Mouse (Mus musculus) erythroblast, embryonic 14.5 days (primary cell): Measurements from ENCODE around the gene Fam210b. TPM values are rescaled to one million over a fixed set of nuclear protein-coding genes. Genes with fewer than 3 reads are reported as not detected.
"Not testable (repeated sequence)": the region's sequence is repeated elsewhere in the genome, so short reads cannot be mapped to it uniquely, and the experiment has no call there.

Experiments
- H3K27me3 ChIP-seq: 2 replicates; pipeline ENCODE4 v1.6.1; 2012; ENCODE audit warnings: inconsistent platforms; ENCODE audit not compliant: control insufficient read depth
- H3K36me3 ChIP-seq: 2 replicates; pipeline ENCODE4 v1.6.1; 2012; ENCODE audit warnings: mild to moderate bottlenecking, inconsistent platforms; ENCODE audit not compliant: control insufficient read depth
- H3K4me1 ChIP-seq: 2 replicates; pipeline ENCODE4 v1.6.1; 2012; ENCODE audit warnings: inconsistent platforms; ENCODE audit not compliant: control insufficient read depth
- H3K4me3 ChIP-seq: replicated peaks from 2 replicates; pipeline ENCODE3; 2012; ENCODE audit warnings: moderate library complexity, mild to moderate bottlenecking, inconsistent platforms
- H3K9me3 ChIP-seq: 2 replicates; pipeline ENCODE4 v1.6.1; 2012; ENCODE audit warnings: low read length, inconsistent platforms, mixed read lengths; ENCODE audit not compliant: control insufficient read depth
- GATA1 ChIP-seq: IDR thresholded peaks from 2 replicates; pipeline ENCODE4 v1.6.1; 2012; ENCODE audit warnings: low read length, inconsistent platforms, mixed read lengths
- TAL1 ChIP-seq: IDR thresholded peaks from 3 replicates; pipeline ENCODE4 v1.6.1; 2012; ENCODE audit warnings: low read length, inconsistent platforms, mixed read lengths
- polyA plus RNA-seq: library from polyadenylated mRNA; stranded (reverse); fragments of >175 nt; gene quantifications from 2 replicates; pipeline ENCODE4 v1.2.3, GENCODE M21; 2012

Gene Fam210b
- 35.0 and 48.5 TPM in 2 replicates for polyA plus RNA-seq

DNA sequence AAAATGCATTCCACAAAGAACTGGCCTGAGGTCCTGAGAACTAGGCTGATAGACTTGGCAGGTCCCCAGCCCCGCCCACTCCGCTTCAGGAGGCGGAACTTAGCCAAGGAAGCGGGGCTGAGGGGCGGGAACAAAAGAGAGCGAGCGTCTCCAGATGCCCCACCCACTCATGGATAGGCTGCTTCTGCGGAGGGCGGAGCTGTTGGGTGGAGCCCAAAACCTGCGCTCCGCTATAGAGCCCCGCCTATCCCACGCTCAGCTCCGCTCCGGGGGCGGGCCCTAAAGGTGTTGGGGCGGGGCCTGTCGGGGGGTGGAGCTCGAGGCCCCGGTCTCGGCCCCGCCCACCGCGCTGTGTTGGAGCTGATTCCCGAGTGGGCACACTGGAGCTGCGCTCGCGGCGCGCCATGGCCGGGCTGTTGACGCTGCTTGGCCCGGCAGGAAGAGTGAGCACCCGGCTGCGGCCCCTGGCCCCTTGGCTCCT, at the start of gene Fam210b:
TSS of gene Fam210b (plus strand) at position 308 of the 481 bp plus-strand sequence.
- H3K27me3 ChIP-seq, result peaks cover 17% of the 10 kb centered on the region
- H3K9me3 ChIP-seq, result no peaks in the 10 kb centered on the region; the same call in 1 of the 2 replicates
- H3K4me3 ChIP-seq, result peak within 1 kb of the TSS; percentile 86
- H3K4me1 ChIP-seq, result peaks cover 51% of the 10 kb centered on the region
- TF ChIP-seq GATA1, result no peak
- no peak for TF ChIP-seq TAL1
- peaks cover 43% of the 10 kb centered on the region for H3K36me3 ChIP-seq

DNA sequence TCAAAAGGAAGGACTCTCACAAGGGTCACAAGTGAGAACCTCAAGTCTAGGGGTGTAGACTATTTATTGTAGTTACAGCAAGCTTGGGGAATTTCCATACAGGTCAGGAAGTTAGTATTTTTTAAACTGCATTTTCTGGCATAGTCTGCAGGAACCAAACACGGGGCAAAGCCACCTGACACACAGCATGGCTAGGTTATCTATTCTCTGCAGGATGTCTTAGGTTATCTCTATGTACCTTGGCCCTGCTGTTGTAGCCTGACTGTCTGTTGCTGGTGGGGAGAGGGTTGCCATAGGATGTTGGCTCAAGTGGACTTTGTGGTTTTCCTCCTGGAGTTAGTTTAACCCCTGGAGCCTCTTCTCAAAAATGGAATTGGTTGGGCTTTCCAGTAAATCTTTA, 47.3 kb upstream of the Fam210b start:
- Histone ChIP-seq H3K9me3 (peaks cover 4% of the 10 kb centered on the region), H3K4me3 (peak overlapping the region; percentile 38), H3K36me3 (no peaks in the 10 kb centered on the region), H3K27me3 (peaks cover 21% of the 10 kb centered on the region), H3K4me1 (peaks cover 67% of the 10 kb centered on the region)
- TF ChIP-seq GATA1 (peak; percentile 81), TAL1 (peak; percentile 84)

DNA sequence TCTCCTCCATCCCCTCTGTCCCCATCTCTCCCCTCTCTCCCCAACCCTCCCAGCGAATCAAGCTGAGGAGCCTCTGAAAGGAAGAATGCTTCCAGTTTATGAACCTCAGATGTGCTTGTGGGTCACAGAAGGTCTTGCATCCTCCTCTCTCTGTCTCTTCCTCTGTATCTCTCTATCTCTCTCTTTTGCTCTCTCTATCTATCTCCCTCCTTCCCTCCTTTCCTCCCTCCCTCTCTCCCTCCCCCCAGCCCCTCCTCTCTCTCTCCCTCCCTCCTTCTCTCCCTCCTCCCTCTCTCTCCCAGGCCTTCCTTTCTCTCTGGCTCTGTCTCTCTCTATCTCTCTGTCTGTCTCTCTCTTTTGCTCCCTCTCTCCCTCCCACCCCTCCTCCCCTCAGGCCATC, 46.8 kb upstream of the Fam210b start:
- H3K36me3 ChIP-seq, result no peaks in the 10 kb centered on the region
- H3K4me3 ChIP-seq, result peak overlapping the region; percentile 38
- no peak for TF ChIP-seq GATA1
- TF ChIP-seq TAL1, result no peak
- peaks cover 67% of the 10 kb centered on the region for H3K4me1 ChIP-seq
- H3K27me3 ChIP-seq, result peaks cover 21% of the 10 kb centered on the region
- H3K9me3 ChIP-seq, result peaks cover 4% of the 10 kb centered on the region

GRCm38 (mm10) chr2:172299126-172299921, 46.0 kb upstream of the Fam210b start:
- H3K36me3 ChIP-seq, result no peaks in the 10 kb centered on the region
- H3K4me1 ChIP-seq, result peaks cover 61% of the 10 kb centered on the region
- no peak for TF ChIP-seq TAL1
- no peak for TF ChIP-seq GATA1
- no peak overlapping the region for H3K4me3 ChIP-seq
- H3K9me3 ChIP-seq, result peaks cover 4% of the 10 kb centered on the region
- peaks cover 23% of the 10 kb centered on the region for H3K27me3 ChIP-seq

DNA sequence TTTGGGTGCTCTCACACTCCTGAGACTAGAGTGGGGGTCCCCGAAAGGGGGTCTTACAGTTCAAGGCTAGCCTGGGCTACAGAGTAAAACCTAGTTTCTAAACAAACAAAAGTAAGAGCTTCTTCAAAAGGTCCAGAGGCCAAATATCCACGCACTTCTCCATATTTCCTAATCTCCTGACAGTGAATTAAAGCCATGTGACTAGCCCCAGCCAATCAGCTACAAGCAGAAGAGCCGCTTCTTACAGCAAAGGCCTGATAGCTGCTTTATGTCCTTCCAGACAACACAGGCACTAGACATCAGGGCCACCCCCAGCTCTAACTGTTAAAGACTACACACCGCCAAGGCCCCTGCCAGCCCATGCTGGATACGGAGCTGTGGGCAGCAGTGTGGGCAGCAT, 43.0 kb upstream of the Fam210b start:
- H3K4me3 ChIP-seq, result no peak overlapping the region
- peaks cover 40% of the 10 kb centered on the region for H3K4me1 ChIP-seq
- H3K9me3 ChIP-seq, result no peaks in the 10 kb centered on the region
- TF ChIP-seq TAL1 (no peak), GATA1 (no peak)
- H3K36me3 ChIP-seq, result no peaks in the 10 kb centered on the region
- peaks cover 26% of the 10 kb centered on the region for H3K27me3 ChIP-seq

DNA sequence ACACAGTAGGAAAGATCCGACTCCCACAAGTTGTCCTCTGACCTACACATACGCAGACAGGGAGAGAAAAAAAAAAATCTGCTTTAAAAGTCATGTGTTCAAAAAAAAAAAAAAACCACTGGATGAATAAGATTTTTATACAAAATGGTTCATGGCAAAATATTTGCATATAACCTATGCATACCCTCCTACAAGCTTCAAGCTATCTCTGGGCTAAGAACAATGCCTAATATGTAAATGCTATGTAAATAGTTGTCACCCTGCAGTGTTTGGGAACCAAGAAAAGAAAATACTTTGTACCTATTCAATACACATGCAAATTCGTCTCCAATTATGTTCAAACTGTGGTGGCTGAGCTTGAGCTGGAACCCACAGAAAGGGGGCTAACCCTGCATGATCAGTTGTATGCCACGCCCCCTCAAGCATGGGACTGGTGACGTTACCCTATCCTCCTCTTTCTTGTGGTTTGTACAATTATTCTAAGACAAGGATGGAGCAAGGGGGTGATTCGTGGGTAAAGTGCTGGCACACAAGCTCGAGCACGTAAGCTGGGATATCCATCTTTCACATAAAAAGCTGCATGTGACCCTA, 41.2 kb upstream of the Fam210b start:
- Histone ChIP-seq H3K9me3 (no peaks in the 10 kb centered on the region), H3K4me1 (peaks cover 24% of the 10 kb centered on the region), H3K4me3 (no peak overlapping the region), H3K27me3 (peaks cover 30% of the 10 kb centered on the region), H3K36me3 (no peaks in the 10 kb centered on the region; the same call in 1 of the 2 replicates)
- TF ChIP-seq GATA1, result no peak
- no peak for TF ChIP-seq TAL1

- not testable (repeated sequence) for H3K4me3 ChIP-seq, H3K36me3 ChIP-seq, H3K9me3 ChIP-seq
- H3K27me3 ChIP-seq, result peaks cover 21% of the 10 kb centered on the region
- peaks cover 11% of the 10 kb centered on the region for H3K4me1 ChIP-seq
Measured at GRCm38 (mm10) chr2:172305546-172305945, 39.8 kb upstream of the Fam210b start.

DNA sequence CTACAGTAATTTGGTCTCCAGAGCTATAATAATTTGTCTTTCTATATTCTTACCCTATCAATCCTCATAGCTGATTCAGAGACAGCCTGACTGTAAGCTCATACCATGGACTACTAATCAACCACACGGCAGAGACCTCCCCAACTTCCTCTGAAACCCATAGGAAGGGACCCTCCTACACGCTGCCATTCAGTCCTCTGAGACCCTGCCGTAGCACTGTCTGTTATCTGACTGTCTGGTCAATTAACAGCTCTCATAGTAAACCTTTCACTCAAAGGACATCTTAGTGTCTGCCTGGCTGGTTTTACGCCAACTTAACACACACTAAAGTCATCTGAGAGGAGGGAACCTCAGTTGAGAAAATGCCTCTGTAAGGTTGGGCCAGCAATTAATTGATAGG, 38.8 kb upstream of the Fam210b start:
- Histone ChIP-seq H3K9me3 (no peaks in the 10 kb centered on the region), H3K4me3 (no peak overlapping the region), H3K36me3 (no peaks in the 10 kb centered on the region; the same call in 1 of the 2 replicates), H3K4me1 (peaks cover 11% of the 10 kb centered on the region), H3K27me3 (peaks cover 13% of the 10 kb centered on the region)
- TF ChIP-seq GATA1 (no peak), TAL1 (no peak)

- Histone ChIP-seq H3K36me3 (no peaks in the 10 kb centered on the region; the same call in 1 of the 2 replicates), H3K27me3 (peaks cover 4% of the 10 kb centered on the region; the same call in 1 of the 2 replicates), H3K9me3 (peaks cover 15% of the 10 kb centered on the region), H3K4me3 (no peak overlapping the region), H3K4me1 (peaks cover 2% of the 10 kb centered on the region)
- TF ChIP-seq GATA1 (no peak), TAL1 (no peak)
Measured at GRCm38 (mm10) chr2:172311731-172312130, 33.6 kb upstream of the Fam210b start.
